Mouse (Mus musculus): ENCODE data around the gene Tmem131.
"Not testable (repeated sequence)": the region's sequence is repeated elsewhere in the genome, so short reads cannot be mapped to it uniquely, and the experiment has no call there.

The Tmem131 gene

DNA sequence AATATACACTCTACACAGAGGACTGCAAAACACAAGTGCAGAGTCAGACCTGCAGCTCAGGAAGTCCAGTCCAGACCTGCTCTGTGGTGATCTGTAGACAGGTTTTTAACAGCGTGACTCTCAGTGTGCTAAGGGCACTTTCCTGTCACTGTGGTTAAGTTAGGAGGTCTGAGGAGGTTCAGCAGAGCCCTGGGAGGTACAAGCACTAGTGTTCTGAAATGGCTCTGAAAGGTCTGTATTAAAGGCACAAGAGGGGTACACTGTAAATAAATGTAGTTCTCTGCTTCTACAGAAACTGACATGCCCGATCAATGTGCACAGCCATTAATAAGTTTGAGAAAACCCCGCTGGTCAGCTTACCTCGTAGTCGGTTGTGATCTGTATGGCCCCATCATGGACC is 119.1 kb downstream of the Tmem131 start:
- DNase-seq = no peak

GRCm38 (mm10) chr1:36821918-36822317 is 121.5 kb downstream of the Tmem131 start:
- not testable (repeated sequence) for DNase-seq

GRCm38 (mm10) chr1:36815166-36815565 is 128.3 kb downstream of the Tmem131 start:
- DNase-seq = no peak

GRCm38 (mm10) chr1:36814271-36814903 is 129.1 kb downstream of the Tmem131 start:
- no peak for DNase-seq

DNA sequence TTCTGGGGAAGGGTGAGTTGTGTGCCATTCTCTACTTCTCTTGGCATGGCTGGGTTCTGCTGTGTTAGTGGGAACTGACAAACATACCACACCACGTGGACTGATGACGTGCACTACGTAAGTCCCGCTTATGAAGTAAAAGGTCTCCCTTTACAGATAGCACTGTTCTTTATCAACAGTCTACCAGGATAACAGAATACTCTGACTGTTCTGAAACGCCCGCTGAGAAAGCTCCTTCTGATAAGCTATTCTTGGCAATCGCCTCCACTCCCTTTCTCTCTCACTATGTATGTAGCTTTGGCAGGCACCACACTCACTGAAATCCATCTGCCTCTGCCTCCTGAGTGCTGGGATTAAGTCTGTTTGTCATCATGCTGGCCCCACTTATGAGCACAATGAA is 130.1 kb downstream of the Tmem131 start:
- DNase-seq = no peak

DNA sequence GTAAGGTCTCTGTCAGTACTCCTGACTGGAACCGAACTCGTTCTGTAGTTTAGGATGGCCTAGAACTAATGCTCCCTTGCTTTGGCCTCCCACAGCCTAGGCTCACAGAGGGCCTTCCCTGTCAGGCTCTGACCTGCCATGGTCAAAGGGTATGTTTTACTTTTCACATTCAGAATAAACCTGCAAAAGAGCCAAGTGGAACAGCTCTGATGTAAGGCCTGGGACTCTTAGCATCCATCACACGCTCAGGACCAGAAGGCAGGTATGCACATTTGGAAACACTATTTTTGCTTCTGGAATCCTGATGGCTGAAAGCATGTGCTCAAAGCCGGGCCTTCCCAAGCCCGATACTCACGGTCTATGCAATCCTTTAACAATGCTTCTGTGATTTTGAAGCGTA is 131.7 kb downstream of the Tmem131 start:
- no peak for DNase-seq

- no peak for DNase-seq
Measured at GRCm38 (mm10) chr1:36807782-36808565, 135.5 kb downstream of the Tmem131 start.

- no peak for DNase-seq
Measured at GRCm38 (mm10) chr1:36807086-36807485, 136.4 kb downstream of the Tmem131 start.

GRCm38 (mm10) chr1:36806181-36806905 is 137.1 kb downstream of the Tmem131 start:
- DNase-seq = no peak

DNA sequence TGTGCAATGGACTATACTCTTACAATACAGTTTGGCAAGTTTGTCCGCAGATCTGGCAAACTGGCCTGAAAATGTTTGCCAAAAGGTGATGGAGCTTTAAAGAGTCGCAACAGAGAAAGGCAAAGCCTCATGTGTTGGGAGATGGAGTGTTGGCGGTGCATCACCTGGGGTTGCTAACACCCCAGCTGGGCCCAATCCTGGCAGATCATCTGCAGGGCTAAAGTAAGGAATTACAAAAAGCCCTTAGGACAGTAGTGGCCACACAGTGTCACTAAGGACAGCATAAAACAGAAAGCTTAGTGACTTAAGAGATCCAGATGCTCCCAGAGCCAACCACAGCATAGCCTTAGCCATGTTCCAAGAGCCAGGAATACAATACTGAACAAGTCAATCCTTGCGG is 138.6 kb downstream of the Tmem131 start:
- no peak for DNase-seq

DNA sequence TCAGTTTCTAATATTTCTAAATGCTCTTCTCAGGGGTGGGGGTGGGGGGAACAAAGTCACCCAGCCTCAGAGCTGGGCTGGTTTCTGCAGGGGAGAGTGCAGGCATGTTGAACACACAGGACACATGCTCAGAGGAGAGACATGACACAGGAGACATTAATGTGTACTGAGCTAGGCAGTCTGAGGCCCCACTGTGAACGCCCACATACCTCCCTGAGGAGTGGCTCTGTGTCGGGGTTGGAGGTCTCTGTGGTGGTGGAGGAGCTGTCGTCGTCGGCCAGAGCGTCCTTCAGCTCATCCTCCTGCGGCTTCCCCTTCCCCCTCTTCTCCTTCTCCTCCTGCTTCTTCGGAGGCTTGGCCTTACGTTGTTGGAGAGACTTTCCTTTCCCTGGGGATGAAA is 139.2 kb downstream of the Tmem131 start:
- no peak for DNase-seq

GRCm38 (mm10) chr1:36800379-36801011 is 143.0 kb downstream of the Tmem131 start:
- DNase-seq = no peak

DNA sequence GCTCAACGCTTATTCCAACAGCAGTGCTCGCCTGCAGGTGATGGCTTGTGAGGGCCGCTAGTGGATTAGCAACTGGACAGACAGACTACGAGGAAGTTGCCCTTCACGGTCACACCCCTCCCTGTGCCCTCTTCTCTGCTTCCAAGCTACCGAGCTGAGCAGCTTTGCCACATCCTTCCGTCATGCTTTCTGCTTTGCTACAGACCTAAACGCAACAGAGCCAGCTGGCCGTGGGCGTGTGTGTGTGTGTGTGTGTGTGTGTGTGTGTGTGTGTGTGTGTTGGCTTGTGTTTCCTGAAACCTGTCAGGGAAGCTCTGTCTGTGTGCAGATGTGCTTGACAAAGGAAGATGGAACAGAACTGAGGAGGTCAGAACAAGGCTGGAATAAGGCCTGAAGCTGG is 146.0 kb downstream of the Tmem131 start:
- no peak for DNase-seq

GRCm38 (mm10) chr1:36796711-36797110 is 146.8 kb downstream of the Tmem131 start:
- no peak for DNase-seq

DNA sequence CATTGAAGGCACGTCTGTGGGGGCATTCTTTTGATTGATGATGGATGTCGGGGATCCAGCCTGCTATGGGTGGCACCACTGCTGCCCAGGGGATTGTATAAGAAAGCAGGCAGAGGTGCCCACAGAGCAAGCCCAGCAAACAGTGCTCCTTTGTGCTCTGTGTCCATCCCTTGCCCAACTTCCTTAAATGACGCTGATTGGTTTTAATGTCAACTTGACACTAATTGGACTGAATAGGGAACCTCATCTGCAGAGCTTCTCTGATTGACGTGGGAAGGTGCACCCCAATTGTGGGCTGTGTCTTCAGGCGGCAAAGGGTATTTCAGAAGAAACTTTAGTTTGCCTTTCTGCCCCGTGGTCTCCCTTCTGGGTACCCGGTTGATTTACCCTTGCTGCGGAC is 154.1 kb downstream of the Tmem131 start:
- no peak for DNase-seq

DNA sequence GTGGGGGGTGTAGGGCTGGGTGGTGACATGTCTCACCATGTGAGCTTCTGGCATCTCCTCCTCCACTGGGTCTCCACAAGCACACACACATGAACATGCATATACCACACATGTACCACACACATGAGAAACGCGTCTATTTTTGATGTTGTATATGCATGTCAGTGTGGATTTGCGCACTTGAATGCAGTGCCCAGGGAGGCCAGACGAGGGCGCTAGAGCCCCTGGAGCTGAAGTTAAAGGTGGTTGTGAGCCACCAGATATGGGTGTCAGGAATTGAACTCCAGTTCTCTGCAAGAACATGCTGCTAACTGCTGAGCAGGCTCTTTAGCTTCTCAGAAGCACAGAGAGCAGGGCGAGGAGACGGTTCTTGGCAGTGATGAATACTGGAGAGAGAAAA is 157.1 kb downstream of the Tmem131 start:
- no peak for DNase-seq

GRCm38 (mm10) chr1:36785238-36785641 is 158.2 kb downstream of the Tmem131 start:
- DNase-seq = no peak

- peak; percentile 70 to 81 for DNase-seq
Measured at GRCm38 (mm10) chr1:36784365-36785134, 158.9 kb downstream of the Tmem131 start.

GRCm38 (mm10) chr1:36782476-36782875 is 161.0 kb downstream of the Tmem131 start:
- DNase-seq = no peak

DNA sequence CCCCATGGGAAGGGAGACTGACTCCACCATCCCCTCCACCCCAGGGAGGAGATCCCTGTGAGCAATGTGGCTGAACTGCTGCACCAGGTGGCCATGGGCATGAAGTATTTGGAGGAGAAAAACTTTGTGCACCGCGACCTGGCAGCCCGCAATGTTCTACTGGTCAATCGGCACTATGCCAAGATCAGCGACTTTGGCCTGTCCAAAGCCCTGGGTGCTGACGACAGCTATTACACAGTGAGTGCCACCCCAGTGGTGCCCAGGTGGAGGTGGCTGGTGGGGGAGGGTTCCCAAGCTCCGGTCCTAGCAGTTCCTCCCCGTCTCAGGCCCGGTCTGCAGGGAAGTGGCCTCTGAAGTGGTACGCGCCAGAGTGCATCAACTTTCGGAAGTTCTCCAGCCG is 162.7 kb downstream of the Tmem131 start:
- DNase-seq = no peak

- no peak for DNase-seq
Measured at GRCm38 (mm10) chr1:36772198-36772934, 171.1 kb downstream of the Tmem131 start.

DNA sequence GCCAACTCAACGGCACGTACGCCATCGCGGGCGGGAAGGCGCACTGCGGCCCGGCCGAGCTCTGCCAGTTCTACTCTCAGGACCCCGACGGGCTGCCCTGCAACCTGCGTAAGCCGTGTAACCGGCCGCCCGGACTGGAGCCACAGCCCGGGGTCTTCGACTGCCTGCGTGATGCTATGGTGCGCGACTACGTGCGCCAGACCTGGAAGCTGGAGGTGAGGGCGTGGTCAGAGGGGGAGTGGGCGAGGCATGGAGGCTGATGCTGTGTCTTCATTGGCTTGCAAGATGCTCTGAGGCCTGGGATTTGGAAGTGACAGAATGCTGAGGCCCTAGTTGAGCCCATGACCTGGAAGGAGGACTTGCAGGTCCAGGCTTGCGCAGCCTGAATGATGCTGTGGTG is 172.5 kb downstream of the Tmem131 start:
- no peak for DNase-seq

All from lung, adult 18-20 months (tissue).